Mouse (Mus musculus) liver, embryonic 11.5 days (tissue): Measurements from ENCODE around the gene Pkd1. TPM values are rescaled to one million over a fixed set of nuclear protein-coding genes. Genes with fewer than 3 reads are reported as not detected.

Experiments used
- ATAC-seq: fragments of 200-750 bp; cut with Nextera tagmentation; replicated peaks from 2 replicates; pipeline ENCODE4 v1.8.0; 2017; ENCODE audit warnings: moderate number of reproducible peaks, mild to moderate bottlenecking, moderate TSS enrichment, moderate library complexity; ENCODE audit not compliant: low FRiP score
- DNase-seq: peaks from one replicate; pipeline ENCODE4 v3.0.0-alpha.2; 2017; ENCODE audit warnings: low spot score
- H3K27ac ChIP-seq: fragments of 300-500 bp; sonication (generic); 2 replicates; pipeline ENCODE4 v1.5.1; 2014; ENCODE audit warnings: mild to moderate bottlenecking, low read depth, low read length, control low read depth
- H3K27me3 ChIP-seq: fragments of 300-500 bp; sonication (generic); replicated peaks from 2 replicates; pipeline ENCODE4 v1.6.1; 2014; ENCODE audit warnings: low read length, mixed read lengths; ENCODE audit not compliant: control insufficient read depth, insufficient read depth
- H3K36me3 ChIP-seq: fragments of 300-500 bp; sonication (generic); 2 replicates; pipeline ENCODE4 v1.6.1; 2014; ENCODE audit warnings: mild to moderate bottlenecking, low read length, moderate library complexity, mixed read lengths; ENCODE audit not compliant: control insufficient read depth, insufficient read depth
- H3K4me1 ChIP-seq: fragments of 300-500 bp; sonication (generic); replicated peaks from 2 replicates; pipeline ENCODE4 v1.6.1; 2014; ENCODE audit warnings: low read length, mixed read lengths; ENCODE audit not compliant: control insufficient read depth, insufficient read depth
- H3K4me2 ChIP-seq: fragments of 300-500 bp; sonication (generic); 2 replicates; pipeline ENCODE4 v1.6.1; 2014; ENCODE audit warnings: mild to moderate bottlenecking, control low read depth, moderate library complexity
- H3K4me3 ChIP-seq: fragments of 300-500 bp; sonication (generic); 2 replicates; pipeline ENCODE4 v1.5.1; 2014; ENCODE audit warnings: low read depth, low read length, control low read depth
- H3K9ac ChIP-seq: fragments of 300-500 bp; sonication (generic); 2 replicates; pipeline ENCODE4 v1.6.1; 2014; ENCODE audit warnings: low read depth, low read length, control low read depth
- H3K9me3 ChIP-seq: fragments of 300-500 bp; sonication (generic); 2 replicates; pipeline ENCODE4 v1.6.1; 2016; ENCODE audit warnings: low read length, inconsistent platforms, mixed read lengths; ENCODE audit not compliant: control insufficient read depth
- WGBS: fragments of 180-500 bp; shearing (Covaris S2); extraction: QIAGEN DNeasy Blood & Tissue Kit; methylation state at CpG from one replicate; pipeline ENCODE4 v1.1.7; 2014; 5-methylcytosine and 5-hydroxymethylcytosine counted together
- microRNA-seq: library from miRNA; unstranded; fragments of <30 nt; microRNA quantifications from one replicate; pipeline ENCODE4, GENCODE M21; 2017; ENCODE audit warnings: borderline number of aligned reads
- polyA plus RNA-seq: library from polyadenylated mRNA; unstranded; fragments of >200 nt; fragmentation: Nextera tagmentation; extraction: Ambion mirVana; gene quantifications from 2 replicates; pipeline ENCODE4 v1.2.1, GENCODE M21; 2014

Gene Pkd1
- polyA plus RNA-seq, 1 experiment from 2014 or later = 12.2 TPM

DNA sequence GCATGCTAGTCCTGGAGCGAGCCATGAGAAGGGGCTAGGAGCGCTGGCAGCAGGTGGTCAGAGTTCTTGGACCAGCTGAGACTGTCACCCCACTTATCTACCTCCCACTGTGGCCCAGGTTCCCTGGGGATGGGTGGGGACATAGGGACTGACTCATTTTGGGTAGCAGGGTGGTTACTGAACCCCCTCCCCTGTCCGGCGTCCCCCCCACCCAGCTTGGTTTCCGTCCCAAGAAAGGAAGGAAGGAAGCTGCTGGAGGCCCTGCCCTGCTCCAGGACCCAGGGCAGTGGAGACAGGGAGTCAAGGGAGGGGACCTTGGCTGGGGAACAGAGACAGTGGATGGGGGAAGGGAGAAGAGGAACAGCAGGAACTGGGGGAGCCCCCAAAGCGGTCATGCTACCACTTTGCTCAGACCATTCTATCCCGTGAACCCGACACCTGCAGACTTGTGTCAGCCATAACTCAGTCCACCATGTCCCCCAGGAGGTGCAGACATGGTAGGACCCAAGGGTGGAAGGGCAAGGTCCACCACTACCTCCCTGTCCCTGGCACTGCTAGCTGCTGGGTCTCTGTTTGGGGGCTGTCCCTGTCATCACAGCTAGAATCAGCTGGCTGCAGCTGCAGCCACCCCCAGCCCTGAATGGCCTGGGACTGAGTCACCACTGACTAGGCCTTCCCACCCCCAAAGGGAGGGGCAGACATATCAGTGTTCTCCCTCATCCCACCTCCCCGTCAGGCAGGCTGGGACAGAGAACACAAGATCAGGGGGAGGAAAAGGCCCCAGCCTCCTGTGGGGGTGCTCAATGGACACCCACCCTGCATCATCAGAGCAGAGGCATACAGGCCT lies 95.5 kb downstream of the Pkd1 start:
- H3K4me3 ChIP-seq = 0 out of 2 replicates have a peak overlapping the region, but pooled peaks have one; percentile 5
- peaks cover 14% of the 10 kb centered on the region for H3K27me3 ChIP-seq
- peak overlapping the region; percentile 58 for H3K27ac ChIP-seq
- H3K4me2 ChIP-seq = peak overlapping the region; percentile 16
- H3K9me3 ChIP-seq = no peaks in the 10 kb centered on the region
- DNase-seq (no peak), ATAC-seq (peak; percentile 47; the same call in 1 of the 2 replicates)
- H3K4me1 ChIP-seq = peaks cover 35% of the 10 kb centered on the region
- no peak overlapping the region; the same call in 1 of the 2 replicates for H3K9ac ChIP-seq
- WGBS = 52% methylated on average over 8 of the region's 9 CpGs
- peaks cover 2% of the 10 kb centered on the region; the same call in 1 of the 2 replicates for H3K36me3 ChIP-seq

DNA sequence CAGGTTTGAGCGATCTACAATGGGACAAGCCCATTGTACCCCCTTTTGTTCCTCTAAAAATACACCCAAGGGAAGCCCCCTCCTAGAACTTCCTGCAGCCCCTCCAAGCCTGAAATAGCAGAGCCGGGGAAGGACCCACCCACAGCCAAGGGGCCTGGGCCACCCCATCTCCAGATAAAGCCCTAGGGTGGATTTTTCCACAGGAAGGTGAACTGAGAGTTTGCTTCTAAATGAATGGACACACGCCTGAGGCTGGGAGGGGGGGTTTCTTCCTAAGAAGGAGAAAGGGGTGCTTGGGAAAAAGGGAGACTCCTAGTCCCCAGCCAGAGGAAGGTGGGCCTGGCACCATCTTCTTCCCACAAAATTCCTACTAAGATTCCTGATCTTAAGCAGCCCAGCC lies 96.3 kb downstream of the Pkd1 start:
- peaks cover 40% of the 10 kb centered on the region for H3K4me1 ChIP-seq
- H3K9ac ChIP-seq = no peak overlapping the region
- no peaks in the 10 kb centered on the region for H3K9me3 ChIP-seq
- no peak for DNase-seq
- no peak for ATAC-seq
- no peak overlapping the region for H3K27ac ChIP-seq
- H3K4me2 ChIP-seq = no peak overlapping the region
- H3K36me3 ChIP-seq = peaks cover 1% of the 10 kb centered on the region; the same call in 1 of the 2 replicates
- 47% methylated on average over 3 of the region's 3 CpGs for WGBS
- H3K27me3 ChIP-seq = peaks cover 21% of the 10 kb centered on the region
- H3K4me3 ChIP-seq = no peak overlapping the region

Small RNAs within 50 kb of the gene (microRNA-seq; reads per million reads assigned to microRNA genes)
- not detected for gene Gm24589

Other genes with a start within 250 kb of the Pkd1 start
- 0.19 TPM in 1 of 2 replicates, not detected in the other for gene Abca17, start 198.8 kb upstream of the Pkd1 start, polyA plus RNA-seq
- 30.4 and 30.7 TPM in 2 replicates for gene Abca3, start 197.9 kb upstream of the Pkd1 start, polyA plus RNA-seq
- 336 and 347 TPM in 2 replicates for gene Rnps1, start 135.3 kb upstream of the Pkd1 start, polyA plus RNA-seq
- 122 and 126 TPM in 2 replicates for gene Eci1, start 123.2 kb upstream of the Pkd1 start, polyA plus RNA-seq
- gene Dnase1l2, start 106.7 kb upstream of the Pkd1 start, polyA plus RNA-seq = 1.1 and 1.3 TPM in 2 replicates
- gene E4f1, start 79.5 kb upstream of the Pkd1 start, polyA plus RNA-seq = 20.0 and 23.5 TPM in 2 replicates
- 119 and 123 TPM in 2 replicates for gene Pgp, start 79.4 kb upstream of the Pkd1 start, polyA plus RNA-seq
- gene Bricd5, start 76.0 kb upstream of the Pkd1 start, polyA plus RNA-seq = 0.25 and 0.26 TPM in 2 replicates
- gene Mlst8, start 70.8 kb upstream of the Pkd1 start, polyA plus RNA-seq = 22.3 TPM in 2 replicates
- gene Caskin1, start 61.2 kb upstream of the Pkd1 start, polyA plus RNA-seq = 0.47 and 0.56 TPM in 2 replicates
- 81.0 and 90.7 TPM in 2 replicates for gene Traf7, start 21.9 kb upstream of the Pkd1 start, polyA plus RNA-seq
- 2.0 and 2.4 TPM in 2 replicates for gene Rab26, start 15.6 kb upstream of the Pkd1 start, polyA plus RNA-seq
- gene Tsc2, start 82.8 kb downstream of the Pkd1 start, polyA plus RNA-seq = 53.5 and 55.2 TPM in 2 replicates
- gene Nthl1, start 82.8 kb downstream of the Pkd1 start, polyA plus RNA-seq = 21.0 and 23.7 TPM in 2 replicates
- gene Slc9a3r2, start 100.5 kb downstream of the Pkd1 start, polyA plus RNA-seq = 23.6 and 25.1 TPM in 2 replicates
- 0.31 and 0.47 TPM in 2 replicates for gene Npw, start 108.6 kb downstream of the Pkd1 start, polyA plus RNA-seq
- gene Zfp598, start 119.9 kb downstream of the Pkd1 start, polyA plus RNA-seq = 37.4 and 38.3 TPM in 2 replicates
- 0.26 and 0.49 TPM in 2 replicates for gene Syngr3, start 140.1 kb downstream of the Pkd1 start, polyA plus RNA-seq
- gene Gfer, start 146.3 kb downstream of the Pkd1 start, polyA plus RNA-seq = 64.2 and 74.7 TPM in 2 replicates
- 0.56 and 0.58 TPM in 2 replicates for gene Noxo1, start 146.4 kb downstream of the Pkd1 start, polyA plus RNA-seq
- 102 and 109 TPM in 2 replicates for gene Tbl3, start 157.8 kb downstream of the Pkd1 start, polyA plus RNA-seq
- gene Rnf151, start 168.2 kb downstream of the Pkd1 start, polyA plus RNA-seq = 0.25 and 0.27 TPM in 2 replicates
- 2,083 and 2,225 TPM in 2 replicates for gene Rps2, start 168.3 kb downstream of the Pkd1 start, polyA plus RNA-seq
- gene Ndufb10, start 174.6 kb downstream of the Pkd1 start, polyA plus RNA-seq = 301 and 321 TPM in 2 replicates
- not detected in 2 replicates for gene Rpl3l, start 178.0 kb downstream of the Pkd1 start, polyA plus RNA-seq
- gene Msrb1, start 186.8 kb downstream of the Pkd1 start, polyA plus RNA-seq = 30.7 and 31.0 TPM in 2 replicates
- gene Hs3st6, start 203.2 kb downstream of the Pkd1 start, polyA plus RNA-seq = 0.41 and 0.45 TPM in 2 replicates